In genomic region chr4:137316027-137316770, GRCm38 (mm10) we compare ENCODE assay signal across 13 mouse cellular contexts. TPM values are rescaled to one million over a fixed set of nuclear protein-coding genes. Genes with fewer than 3 reads are reported as not detected.
DNase-seq lines count a peak whose midpoint lies in the region; ATAC-seq and TF ChIP-seq lines count a peak whose summit lies in the region.
"Had no signal": no experiment of that assay in that cellular context is flagged by ENCODE, and none has a peak within 500 bp of the region (broad histone marks: within the 10 kb centered on the region; RNA-seq: fewer than 3 reads in every experiment).

No protein-coding gene starts in this region.

- peaks cover 2% of the 10 kb centered on the region; the same call in 1 of the 2 replicates for H3K79me2 ChIP-seq in heart, adult 2 months (replicated peaks; ENCODE audit: control insufficient read depth, insufficient read depth, low read length)

- 75% methylated on average over 4 of the region's 4 CpGs for WGBS in heart, adult 2 months

- no peaks in the 10 kb centered on the region for H3K27me3 ChIP-seq in heart, adult 2 months (ENCODE audit: control insufficient read depth, insufficient read depth, low read length)
- no peaks in the 10 kb centered on the region for H3K27me3 ChIP-seq in E14TG2a.4 (ENCODE audit: insufficient read depth, low read length)

- no peak for TF ChIP-seq POLR2A in heart, adult 2 months (IDR thresholded peaks at IDR 0.05; ENCODE audit: insufficient read depth, low read depth, low read length)

- no peak overlapping the region for H3K9ac ChIP-seq in heart, adult 2 months (ENCODE audit: low read depth, low read length)

- no peak for DNase-seq in heart, adult 2 months
- no peak for DNase-seq in heart, adult 9 months (ENCODE audit: low spot score in 2 of 2)
- DNase-seq in left cerebral cortex, adult 2 months (ENCODE audit: extremely low spot score in 1 of 2, low spot score in 2 of 2) = no peak
- DNase-seq in left cerebral cortex, adult 8-10 months (ENCODE audit: low spot score in 2 of 2) = no peak
- DNase-seq in ZHBTc4 (ENCODE audit: low read depth, low spot score) = peak; percentile 39
- DNase-seq in gastrocnemius, postnatal 36 days = no peak
- DNase-seq: cerebellum, postnatal 14 days; lung, adult 18-20 months; midbrain, embryonic 14.5 days; thymus, postnatal 14 days had no signal

- peaks cover 11% of the 10 kb centered on the region for H3K36me3 ChIP-seq in heart, adult 2 months (ENCODE audit: control insufficient read depth, insufficient read depth, low read length)
- H3K36me3 ChIP-seq in E14TG2a.4 (ENCODE audit: insufficient read depth, low read length) = peaks cover 49% of the 10 kb centered on the region

- no peak overlapping the region for H3K4me3 ChIP-seq in heart, adult 2 months
- H3K4me3 ChIP-seq in left cerebral cortex, adult 2 months = no peak overlapping the region
- no peak overlapping the region for H3K4me3 ChIP-seq in E14TG2a.4 (replicated peaks; ENCODE audit: low read length)

- H3K9me3 ChIP-seq in E14TG2a.4 (ENCODE audit: low read length) = no peaks in the 10 kb centered on the region

- no peak for TF ChIP-seq EP300 in heart, adult 2 months (IDR thresholded peaks at IDR 0.05; ENCODE audit: insufficient read depth, low read depth, low read length)

- no peak overlapping the region; the same call in 1 of the 2 replicates for H3K27ac ChIP-seq in heart, adult 2 months
- H3K27ac ChIP-seq in left cerebral cortex, adult 2 months = no peak overlapping the region

- peak; percentile 30 for TF ChIP-seq CTCF in heart, adult 2 months (IDR thresholded peaks at IDR 0.05)
- peak; percentile 12 for TF ChIP-seq CTCF in left cerebral cortex, adult 2 months (IDR thresholded peaks at IDR 0.05)
- peak; percentile 57 for TF ChIP-seq CTCF in E14TG2a.4 (conservative IDR thresholded peaks at IDR 0.05; ENCODE audit: low read length)

- intact Hi-C loops in heart, adult 2 months (cut with DNase I) = no loop called here
- intact Hi-C loops in left cerebral cortex, adult 2 months (cut with DNase I) = no loop called here
- intact Hi-C loops in gastrocnemius, postnatal 36 days (cut with DNase I) = loop anchor here (5.0 kb wide), 1 partner anchor 36 kb away; no protein-coding TSS in a partner anchor

- peaks cover 1% of the 10 kb centered on the region for H3K4me1 ChIP-seq in heart, adult 2 months (ENCODE audit: control insufficient read depth, insufficient read depth, low read length)
- H3K4me1 ChIP-seq in E14TG2a.4 (replicated peaks; ENCODE audit: low read depth, low read length) = peaks cover 17% of the 10 kb centered on the region

- ATAC-seq in cerebellum, adult (ENCODE audit: insufficient number of reproducible peaks, low FRiP score, low TSS enrichment) = no peak
- ATAC-seq: intestine, embryonic 16.5 days had no signal

RNA-seq across cellular contexts. Expression of gene Wnt4, which starts 38.9 kb away (rescaled TPM):
- under 1 TPM; 0.23 to 0.25 TPM for total RNA-seq in heart, adult 2 months (2021)
- polyA plus RNA-seq in heart, adult 2 months (2012; rRNA removed) = 0.26 and 0.47 TPM in 2 replicates
- total RNA-seq in left cerebral cortex, adult 2 months (2021) = 10 to 100 TPM; 13.1 to 14.1 TPM
- 1 to 10 TPM; 8.9 to 9.9 (median 9.5) TPM for total RNA-seq in left cerebral cortex, adult 8-10 months (2022)
- 1 to 10 TPM; 5.7 to 9.8 TPM for total RNA-seq in gastrocnemius, postnatal 36 days (2021)

RNA-seq across cellular contexts. Expression of gene Cdc42, which starts 41.3 kb away (rescaled TPM):
- total RNA-seq in heart, adult 2 months (2021) = 100 to 1,000 TPM; 136 to 137 TPM
- 68.4 and 141 TPM in 2 replicates for polyA plus RNA-seq in heart, adult 2 months (2012; rRNA removed)
- total RNA-seq in left cerebral cortex, adult 2 months (2021) = 100 to 1,000 TPM; 294 to 318 TPM
- 100 to 1,000 TPM; 310 to 362 (median 328) TPM for total RNA-seq in left cerebral cortex, adult 8-10 months (2022)
- total RNA-seq in gastrocnemius, postnatal 36 days (2021) = 100 to 1,000 TPM; 158 to 176 TPM

Comparison
In these comparisons a context has a peak if more than half of its experiments do, and no peak if none do; other contexts are left out.
1. RNA of gene Wnt4, which starts 38.9 kb away (total RNA-seq): 13.1 to 14.1 TPM in left cerebral cortex, adult 2 months, 5.7 to 9.8 TPM in gastrocnemius, postnatal 36 days and 8.9 to 9.9 TPM in left cerebral cortex, adult 8-10 months; 0.23 to 0.25 TPM in heart, adult 2 months; every median in the first group is over 4 times any median in the second.
2. Peak in every context shown above with its lines, with median percentiles within 50 percentile points of each other: CTCF ChIP-seq.